Mouse (Mus musculus) subcutaneous adipose tissue, adult 2 months (tissue): ENCODE data around the gene Zrsr2. TPM values are rescaled to one million over a fixed set of nuclear protein-coding genes. Genes with fewer than 3 reads are reported as not detected.

Source experiments
- polyA plus RNA-seq: library from polyadenylated mRNA; depleted of rRNA; stranded (reverse); fragments of >200 nt; gene quantifications from 2 replicates; pipeline ENCODE4 v1.2.3, GENCODE M21; 2012; ENCODE audit warnings: low replicate concordance; rRNA removed

Zrsr2 gene
- 6.8 and 9.0 TPM in 2 replicates for polyA plus RNA-seq

GRCm38 (mm10) chrX:163958467-163958875 lies at the start of gene Zrsr2:
Gene Zrsr2 (minus strand): TSS chrX:163958661.

DNA sequence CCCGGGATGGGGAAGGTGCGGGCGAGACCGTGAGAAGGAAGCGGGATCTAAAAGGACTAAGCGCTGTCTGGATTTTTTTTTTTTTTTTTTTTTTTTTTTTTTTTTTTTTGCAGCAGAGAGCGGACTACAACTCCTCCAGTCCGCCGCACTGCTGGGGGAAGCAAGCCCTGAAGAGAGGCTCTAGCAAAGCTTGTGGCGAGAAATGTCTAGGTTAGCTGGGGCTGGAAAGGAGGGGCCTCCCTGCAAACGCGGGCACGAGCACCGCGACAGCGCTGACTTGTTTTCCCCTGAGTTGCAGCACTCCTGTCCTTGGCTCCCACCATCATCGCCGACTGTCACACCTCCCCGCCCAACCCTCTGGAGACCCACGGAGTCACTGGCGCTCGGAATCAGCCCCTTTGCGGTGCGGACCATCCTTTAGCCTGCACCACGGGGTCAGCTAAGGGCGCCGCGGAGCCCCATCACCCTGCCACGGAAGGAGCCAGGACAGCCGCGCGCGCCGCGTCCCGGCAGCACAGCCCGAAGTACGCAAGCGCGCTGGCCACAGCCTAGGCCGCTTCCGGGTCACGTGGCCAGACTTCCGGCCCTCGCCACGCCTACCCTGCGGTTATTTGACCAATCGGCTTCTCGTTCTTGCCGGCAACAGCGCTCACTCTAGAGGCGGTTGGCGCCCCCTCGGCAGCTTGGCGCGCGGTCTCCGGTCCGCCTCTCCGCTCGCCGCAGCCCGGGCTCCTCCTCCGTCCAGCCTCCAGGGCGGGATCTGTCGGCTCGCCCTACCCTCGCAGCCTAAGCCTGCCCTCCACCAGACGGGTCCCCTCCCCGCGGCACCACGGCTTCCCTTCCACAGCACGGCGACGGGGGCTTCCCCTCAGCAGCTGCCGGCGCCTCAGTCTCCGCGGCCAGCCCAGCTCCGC lies 49.9 kb downstream of the Zrsr2 start, which contains the start of gene Ap1s2:
Gene Ap1s2 (plus strand): TSS at position 681 of the 914 bp plus-strand sequence.

Other genes starting within 250 kb of the Zrsr2 start
- 0.23 TPM in 1 of 2 replicates, not detected in the other for gene Rnf138rt1, start 197.3 kb downstream of the Zrsr2 start, polyA plus RNA-seq
- gene Ap1s2, start 49.6 kb downstream of the Zrsr2 start, polyA plus RNA-seq = 4.0 and 6.0 TPM in 2 replicates
- 73.4 and 115 TPM in 2 replicates for gene Car5b, start 69.3 kb upstream of the Zrsr2 start, polyA plus RNA-seq
- gene Siah1b, start 117.8 kb upstream of the Zrsr2 start, polyA plus RNA-seq = 4.2 and 9.7 TPM in 2 replicates
- gene Cltrn, start 130.2 kb upstream of the Zrsr2 start, polyA plus RNA-seq = not detected in 2 replicates
- 0.09 and 0.14 TPM in 2 replicates for gene Ace2, start 180.7 kb upstream of the Zrsr2 start, polyA plus RNA-seq